ENCODE assay signal across 23 mouse cellular contexts in the genomic region with DNA sequence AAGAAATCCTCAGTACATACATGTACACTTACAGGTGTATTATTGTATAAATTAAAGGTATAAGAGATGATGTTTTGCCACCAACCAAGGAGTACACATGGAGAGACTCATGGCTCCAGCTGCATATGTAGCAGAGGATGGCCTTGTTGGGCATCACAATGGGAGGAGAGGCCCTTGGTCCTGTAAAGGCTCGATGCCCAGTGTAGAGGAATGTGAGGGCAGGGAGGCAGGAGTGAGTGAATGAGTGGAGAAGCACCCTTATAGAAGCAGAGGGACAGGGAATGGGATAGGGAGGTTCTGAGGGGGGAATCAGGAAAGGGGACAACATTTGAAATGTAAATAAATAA. TPM values are rescaled to one million over a fixed set of nuclear protein-coding genes. Genes with fewer than 3 reads are reported as not detected.
A peak's percentile ranks its signal among the peaks of the same experiment; 100 is the strongest.
DNase-seq lines count a peak whose midpoint lies in the region; ATAC-seq and TF ChIP-seq lines count a peak whose summit lies in the region.
"Had no signal": no experiment of that assay in that cellular context is flagged by ENCODE, and none has a peak within 500 bp of the region (broad histone marks: within the 10 kb centered on the region; RNA-seq: fewer than 3 reads in every experiment).

No protein-coding gene starts in this region.

- no peaks in the 10 kb centered on the region for H3K9me3 ChIP-seq in forebrain, embryonic 13.5 days (replicated peaks)
- no peaks in the 10 kb centered on the region for H3K9me3 ChIP-seq in forebrain, embryonic 11.5 days (ENCODE audit: control insufficient read depth, low read length)
- H3K9me3 ChIP-seq in hindbrain, embryonic 14.5 days (ENCODE audit: control insufficient read depth, low read length): no peaks in the 10 kb centered on the region
- H3K9me3 ChIP-seq in hindbrain, embryonic 11.5 days (ENCODE audit: control insufficient read depth, low read length): no peaks in the 10 kb centered on the region
- H3K9me3 ChIP-seq in midbrain, embryonic 13.5 days: no peaks in the 10 kb centered on the region
- no peaks in the 10 kb centered on the region for H3K9me3 ChIP-seq in midbrain, embryonic 10.5 days (replicated peaks)
- H3K9me3 ChIP-seq in midbrain, postnatal 0 days (ENCODE audit: low read length): no peaks in the 10 kb centered on the region
- H3K9me3 ChIP-seq: embryonic facial prominence, embryonic 13.5 days; G1E; heart, embryonic 10.5 days had no signal

- no peaks in the 10 kb centered on the region for H3K36me3 ChIP-seq in forebrain, embryonic 13.5 days (ENCODE audit: poor library complexity, severe bottlenecking)
- no peaks in the 10 kb centered on the region for H3K36me3 ChIP-seq in forebrain, embryonic 11.5 days (ENCODE audit: control insufficient read depth, insufficient read depth, low read length)
- H3K36me3 ChIP-seq in hindbrain, embryonic 14.5 days (replicated peaks; ENCODE audit: control insufficient read depth, insufficient read depth): no peaks in the 10 kb centered on the region
- no peaks in the 10 kb centered on the region for H3K36me3 ChIP-seq in hindbrain, embryonic 11.5 days (ENCODE audit: control insufficient read depth, insufficient read depth, low read length)
- no peaks in the 10 kb centered on the region for H3K36me3 ChIP-seq in midbrain, embryonic 13.5 days
- H3K36me3 ChIP-seq in midbrain, embryonic 10.5 days: no peaks in the 10 kb centered on the region
- H3K36me3 ChIP-seq in midbrain, postnatal 0 days (ENCODE audit: insufficient read depth, low read length): no peaks in the 10 kb centered on the region
- H3K36me3 ChIP-seq: embryonic facial prominence, embryonic 13.5 days; G1E; heart, embryonic 10.5 days had no signal

- H3K4me2 ChIP-seq in forebrain, embryonic 13.5 days: no peak overlapping the region
- H3K4me2 ChIP-seq in forebrain, embryonic 11.5 days (ENCODE audit: low read depth, low read length, severe bottlenecking): no peak overlapping the region
- no peak overlapping the region for H3K4me2 ChIP-seq in hindbrain, embryonic 14.5 days (replicated peaks)
- H3K4me2 ChIP-seq in hindbrain, embryonic 11.5 days (replicated peaks; ENCODE audit: low read depth, low read length): no peak overlapping the region
- H3K4me2 ChIP-seq in midbrain, embryonic 13.5 days (replicated peaks): no peak overlapping the region
- H3K4me2 ChIP-seq in midbrain, postnatal 0 days (ENCODE audit: low read depth, low read length, poor library complexity, severe bottlenecking): no peak overlapping the region
- H3K4me2 ChIP-seq: embryonic facial prominence, embryonic 13.5 days had no signal

- TF ChIP-seq CTCF in midbrain, postnatal 0 days (IDR thresholded peaks at IDR 0.05): no peak

- no peaks in the 10 kb centered on the region for H3K27me3 ChIP-seq in forebrain, embryonic 13.5 days
- no peaks in the 10 kb centered on the region for H3K27me3 ChIP-seq in forebrain, embryonic 11.5 days (ENCODE audit: control insufficient read depth, insufficient read depth, low read length)
- 0 out of 2 replicates have a peak, but pooled peaks cover 4% of the 10 kb centered on the region for H3K27me3 ChIP-seq in hindbrain, embryonic 14.5 days (ENCODE audit: control insufficient read depth, insufficient read depth, low read length)
- H3K27me3 ChIP-seq in hindbrain, embryonic 11.5 days (ENCODE audit: control insufficient read depth, insufficient read depth, low read length): no peaks in the 10 kb centered on the region
- no peaks in the 10 kb centered on the region; the same call in 1 of the 2 replicates for H3K27me3 ChIP-seq in midbrain, embryonic 13.5 days
- H3K27me3 ChIP-seq in midbrain, embryonic 10.5 days (ENCODE audit: low read depth, poor library complexity, severe bottlenecking): peaks cover 42% of the 10 kb centered on the region
- H3K27me3 ChIP-seq in midbrain, postnatal 0 days (ENCODE audit: insufficient read depth, low read length): no peaks in the 10 kb centered on the region

- peaks cover 6% of the 10 kb centered on the region; the same call in 1 of the 2 replicates for H3K4me1 ChIP-seq in forebrain, embryonic 13.5 days
- H3K4me1 ChIP-seq in forebrain, embryonic 11.5 days (replicated peaks; ENCODE audit: control insufficient read depth, insufficient read depth, low read length): no peaks in the 10 kb centered on the region
- no peaks in the 10 kb centered on the region for H3K4me1 ChIP-seq in hindbrain, embryonic 14.5 days (replicated peaks; ENCODE audit: control insufficient read depth, insufficient read depth, low read length)
- H3K4me1 ChIP-seq in hindbrain, embryonic 11.5 days (replicated peaks; ENCODE audit: control insufficient read depth, insufficient read depth, low read length): no peaks in the 10 kb centered on the region
- peaks cover 10% of the 10 kb centered on the region; the same call in 1 of the 2 replicates for H3K4me1 ChIP-seq in midbrain, embryonic 13.5 days (replicated peaks)
- no peaks in the 10 kb centered on the region for H3K4me1 ChIP-seq in midbrain, embryonic 10.5 days
- H3K4me1 ChIP-seq in midbrain, postnatal 0 days (ENCODE audit: insufficient read depth, low read length): no peaks in the 10 kb centered on the region
- H3K4me1 ChIP-seq: embryonic facial prominence, embryonic 13.5 days; heart, embryonic 10.5 days had no signal

- no peak overlapping the region for H3K4me3 ChIP-seq in forebrain, embryonic 13.5 days
- H3K4me3 ChIP-seq in forebrain, embryonic 11.5 days (ENCODE audit: low read depth, low read length): no peak overlapping the region
- no peak overlapping the region for H3K4me3 ChIP-seq in hindbrain, embryonic 14.5 days (replicated peaks; ENCODE audit: low read length)
- H3K4me3 ChIP-seq in hindbrain, embryonic 11.5 days (ENCODE audit: low read depth, low read length): no peak overlapping the region
- H3K4me3 ChIP-seq in midbrain, embryonic 13.5 days (replicated peaks): no peak overlapping the region
- H3K4me3 ChIP-seq in midbrain, embryonic 10.5 days: no peak overlapping the region
- H3K4me3 ChIP-seq in midbrain, postnatal 0 days (ENCODE audit: low read depth, low read length): no peak overlapping the region
- H3K4me3 ChIP-seq: embryonic facial prominence, embryonic 13.5 days; heart, embryonic 10.5 days had no signal

- ATAC-seq in forebrain, embryonic 13.5 days: no peak
- no peak for ATAC-seq in forebrain, embryonic 11.5 days (replicated peaks; ENCODE audit: low FRiP score)
- peak; percentile 14; the same call in 1 of the 2 replicates for ATAC-seq in hindbrain, embryonic 14.5 days (ENCODE audit: low FRiP score)
- no peak for ATAC-seq in hindbrain, embryonic 11.5 days (ENCODE audit: low FRiP score)
- ATAC-seq in midbrain, embryonic 13.5 days: peak; percentile 67
- peak; percentile 41; the same call in 1 of the 2 replicates for ATAC-seq in midbrain, postnatal 0 days (ENCODE audit: low FRiP score)
- ATAC-seq: CD4-positive, CD25-positive, alpha-beta regulatory T cell, adult 4 months; inflammation-experienced regulatory T-cells, adult 6 months had no signal

- H3K27ac ChIP-seq in forebrain, embryonic 13.5 days: peak overlapping the region; percentile 40; the same call in 1 of the 2 replicates
- H3K27ac ChIP-seq in forebrain, embryonic 11.5 days (ENCODE audit: low read depth, low read length): no peak overlapping the region
- peak overlapping the region; percentile 74; the same call in 1 of the 2 replicates for H3K27ac ChIP-seq in hindbrain, embryonic 14.5 days
- H3K27ac ChIP-seq in hindbrain, embryonic 11.5 days (ENCODE audit: low read depth, low read length): no peak overlapping the region
- H3K27ac ChIP-seq in midbrain, embryonic 13.5 days: peak overlapping the region; percentile 73
- H3K27ac ChIP-seq in midbrain, embryonic 10.5 days (replicated peaks): no peak overlapping the region
- H3K27ac ChIP-seq in midbrain, postnatal 0 days (ENCODE audit: low read depth, low read length): peak overlapping the region; percentile 59; the same call in 1 of the 2 replicates
- H3K27ac ChIP-seq: embryonic facial prominence, embryonic 13.5 days; heart, embryonic 10.5 days had no signal

- no peak overlapping the region for H3K9ac ChIP-seq in forebrain, embryonic 13.5 days
- no peak overlapping the region for H3K9ac ChIP-seq in forebrain, embryonic 11.5 days (ENCODE audit: low read length)
- no peak overlapping the region for H3K9ac ChIP-seq in hindbrain, embryonic 14.5 days
- H3K9ac ChIP-seq in hindbrain, embryonic 11.5 days (ENCODE audit: low read depth, low read length): no peak overlapping the region
- no peak overlapping the region for H3K9ac ChIP-seq in midbrain, embryonic 13.5 days (replicated peaks)
- no peak overlapping the region for H3K9ac ChIP-seq in midbrain, postnatal 0 days (replicated peaks; ENCODE audit: low read length, poor library complexity, severe bottlenecking)
- H3K9ac ChIP-seq: embryonic facial prominence, embryonic 13.5 days had no signal

- DNase-seq in forebrain, embryonic 11.5 days (ENCODE audit: low spot score): no peak
- no peak for DNase-seq in hindbrain, embryonic 14.5 days (ENCODE audit: low spot score)
- DNase-seq in hindbrain, embryonic 11.5 days (ENCODE audit: low spot score): no peak
- DNase-seq in midbrain, embryonic 10.5 days (ENCODE audit: low spot score): no peak
- no peak for DNase-seq in midbrain, postnatal 0 days (ENCODE audit: low spot score)
- DNase-seq in MN1 (ENCODE audit: low spot score): no peak
- DNase-seq: adrenal gland, postnatal 10 days; B cell, adult 2 months; cerebellum, adult 11-12 months; cerebellum, adult 9-10 months; cerebellum, postnatal 25 days; gastrocnemius, postnatal 10 days; heart, adult 18-20 months; heart, postnatal 10 days; heart, postnatal 4 days; kidney, adult 11 months had no signal

- 50% methylated on average over 1 of the region's 1 CpGs for WGBS in forebrain, embryonic 13.5 days
- 77% methylated on average over 1 of the region's 1 CpGs for WGBS in forebrain, embryonic 11.5 days
- 42% methylated on average over 1 of the region's 1 CpGs for WGBS in hindbrain, embryonic 14.5 days
- WGBS in hindbrain, embryonic 11.5 days: 81% methylated on average over 1 of the region's 1 CpGs
- WGBS in midbrain, embryonic 13.5 days: 55% methylated on average over 1 of the region's 1 CpGs
- 87% methylated on average over 1 of the region's 1 CpGs for WGBS in midbrain, embryonic 10.5 days
- WGBS in midbrain, postnatal 0 days: 29% methylated on average over 1 of the region's 1 CpGs

RNA-seq across cellular contexts. Expression of gene Reps2, which starts 21.4 kb away (rescaled TPM):
- 1.4 and 1.9 TPM in 2 replicates for polyA plus RNA-seq in forebrain, embryonic 13.5 days (2015; fragmentation: Nextera tagmentation; extraction: Ambion mirVana)
- 1.1 and 1.2 TPM in 2 replicates for polyA plus RNA-seq in forebrain, embryonic 11.5 days (2014; fragmentation: Nextera tagmentation; extraction: Ambion mirVana)
- 3.7 and 3.8 TPM in 2 replicates for polyA plus RNA-seq in hindbrain, embryonic 14.5 days (2014; fragmentation: Nextera tagmentation; extraction: Ambion mirVana)
- 0.82 and 1.1 TPM in 2 replicates for polyA plus RNA-seq in hindbrain, embryonic 11.5 days (2014; fragmentation: Nextera tagmentation; extraction: Ambion mirVana)
- polyA plus RNA-seq in midbrain, embryonic 13.5 days (2015; fragmentation: Nextera tagmentation; extraction: Ambion mirVana): 1.5 and 2.3 TPM in 2 replicates
- polyA plus RNA-seq in midbrain, embryonic 10.5 days (2016; fragmentation: Nextera tagmentation; extraction: Ambion mirVana): 0.29 and 0.31 TPM in 2 replicates
- 16.5 and 21.1 TPM in 2 replicates for total RNA-seq in midbrain, postnatal 0 days (2014; rRNA removed)
- polyA plus RNA-seq in midbrain, postnatal 0 days (2015; fragmentation: Nextera tagmentation; extraction: Ambion mirVana): 2.2 and 3.0 TPM in 2 replicates
- polyA plus RNA-seq: CD4-positive, CD25-positive, alpha-beta regulatory T cell, adult 4 months; inflammation-experienced regulatory T-cells, adult 6 months had no signal

Comparison
In these comparisons a context has a peak if more than half of its experiments do, and no peak if none do; other contexts are left out.
1. ATAC-seq: peak in hindbrain, embryonic 14.5 days (single experiment), midbrain, embryonic 13.5 days (single experiment) and midbrain, postnatal 0 days (single experiment); none in forebrain, embryonic 13.5 days (single experiment), forebrain, embryonic 11.5 days (single experiment) and hindbrain, embryonic 11.5 days (single experiment).
2. H3K27ac ChIP-seq: peak in forebrain, embryonic 13.5 days (single experiment), hindbrain, embryonic 14.5 days (single experiment), midbrain, embryonic 13.5 days (single experiment) and midbrain, postnatal 0 days (single experiment); none in forebrain, embryonic 11.5 days (single experiment), hindbrain, embryonic 11.5 days (single experiment) and midbrain, embryonic 10.5 days (single experiment).